Mouse (Mus musculus) heart, adult 2 months (tissue): Measurements from ENCODE around the gene Ctu2. TPM values are rescaled to one million over a fixed set of nuclear protein-coding genes. Genes with fewer than 3 reads are reported as not detected.

Experiments
- DNase-seq, 2 experiments: peaks; one replicate each; pipeline ENCODE4 v3.0.0; 2021
- H3K27ac ChIP-seq: fragments of 200-600 bp; 2 replicates; pipeline ENCODE4 v1.8.1; 2022
- H3K27me3 ChIP-seq: fragments of 200-500 bp; 2 replicates; pipeline ENCODE4 v1.6.1; 2012; ENCODE audit warnings: mild to moderate bottlenecking, low read length, inconsistent platforms, mixed read lengths; ENCODE audit not compliant: control insufficient read depth, insufficient read depth
- H3K36me3 ChIP-seq: fragments of 200-500 bp; 2 replicates; pipeline ENCODE4 v1.6.1; 2012; ENCODE audit warnings: low read length, inconsistent platforms; ENCODE audit not compliant: control insufficient read depth, insufficient read depth
- H3K4me1 ChIP-seq: fragments of 200-500 bp; 2 replicates; pipeline ENCODE4 v1.6.1; 2011; ENCODE audit warnings: low read length; ENCODE audit not compliant: control insufficient read depth, insufficient read depth
- H3K4me3 ChIP-seq: fragments of 200-600 bp; 2 replicates; pipeline ENCODE4 v1.8.1; 2022
- H3K79me2 ChIP-seq: fragments of 200-500 bp; replicated peaks from 2 replicates; pipeline ENCODE4 v1.6.1; 2012; ENCODE audit warnings: mild to moderate bottlenecking, inconsistent platforms, low read length, moderate library complexity, mixed read lengths; ENCODE audit not compliant: control insufficient read depth, insufficient read depth
- H3K9ac ChIP-seq: fragments of 200-500 bp; 2 replicates; pipeline ENCODE4 v1.6.1; 2012; ENCODE audit warnings: low read depth, mild to moderate bottlenecking, control low read depth, inconsistent platforms, low read length, mixed read lengths
- CTCF ChIP-seq: fragments of 200-600 bp; IDR thresholded peaks from 2 replicates; pipeline ENCODE4 v1.8.1; 2022; ENCODE audit warnings: antibody characterized with exemption, mild to moderate bottlenecking, moderate library complexity
- EP300 ChIP-seq: fragments of 200-500 bp; IDR thresholded peaks from 2 replicates; pipeline ENCODE4 v1.6.1; 2011; ENCODE audit warnings: low read depth, low read length, control low read depth; ENCODE audit not compliant: insufficient read depth
- POLR2A ChIP-seq: fragments of 200-500 bp; IDR thresholded peaks from 2 replicates; pipeline ENCODE4 v1.6.1; 2011; ENCODE audit warnings: mild to moderate bottlenecking, low read depth, low read length, control low read depth; ENCODE audit not compliant: insufficient read depth
- WGBS: fragments of 180-500 bp; shearing (Covaris S2); methylation state at CpG from one replicate; pipeline ENCODE4 v1.1.7; 2018; 5-methylcytosine and 5-hydroxymethylcytosine counted together
- intact Hi-C: fragments of 180-260 bp; cut with DNase I; formaldehyde crosslinking; loops from one replicate; pipeline ENCODE4 v1.15.1; 2025
- polyA plus RNA-seq: library from polyadenylated mRNA; depleted of rRNA; stranded (reverse); fragments of >200 nt; gene quantifications from 2 replicates; pipeline ENCODE4 v1.2.3, GENCODE M21; 2012
- total RNA-seq, 2 experiments: library from RNA; stranded (reverse); gene quantifications; 2 replicates each; pipeline ENCODE4 v1.2.3; 2021

The Ctu2 gene
- total and polyA plus RNA-seq, 3 experiments = 5.6 to 12.3 (median 7.7) TPM

GRCm38 (mm10) chr8:122512392-122512791 is 36.4 kb downstream of the Ctu2 start:
- H3K79me2 ChIP-seq = no peaks in the 10 kb centered on the region; the same call in none of the 2 replicates
- H3K4me3 ChIP-seq = no peak overlapping the region
- H3K27ac ChIP-seq = peak overlapping the region; percentile 67
- no peak for DNase-seq
- H3K4me1 ChIP-seq = peaks cover 32% of the 10 kb centered on the region
- intact Hi-C loops = no loop called here
- H3K9ac ChIP-seq = no peak overlapping the region
- WGBS = 57% methylated on average over 7 of the region's 7 CpGs
- no peaks in the 10 kb centered on the region for H3K27me3 ChIP-seq
- TF ChIP-seq POLR2A (no peak), CTCF (no peak)
- H3K36me3 ChIP-seq = no peaks in the 10 kb centered on the region

- H3K36me3 ChIP-seq = no peaks in the 10 kb centered on the region
- intact Hi-C loops = loop anchor here (1.0 kb wide), 1 partner anchor 32 kb away; no protein-coding TSS in a partner anchor
- H3K4me3 ChIP-seq = no peak overlapping the region
- H3K27ac ChIP-seq = peak overlapping the region; percentile 88
- no peak for TF ChIP-seq EP300
- TF ChIP-seq CTCF = no peak
- TF ChIP-seq POLR2A = no peak
- WGBS = 79% methylated on average over 14 of the region's 14 CpGs
- DNase-seq = no peak
- H3K9ac ChIP-seq = no peak overlapping the region
- H3K79me2 ChIP-seq = no peaks in the 10 kb centered on the region
- no peaks in the 10 kb centered on the region for H3K27me3 ChIP-seq
- H3K4me1 ChIP-seq = peaks cover 50% of the 10 kb centered on the region
These were observed 39.8 kb downstream of the Ctu2 start for GRCm38 (mm10) chr8:122515699-122516098.

GRCm38 (mm10) chr8:122517541-122518190 is 41.7 kb downstream of the Ctu2 start:
- peaks cover 41% of the 10 kb centered on the region for H3K4me1 ChIP-seq
- DNase-seq = peak; percentile 63 to 75

GRCm38 (mm10) chr8:122520611-122521010 is 44.7 kb downstream of the Ctu2 start:
- Histone ChIP-seq H3K36me3 (no peaks in the 10 kb centered on the region), H3K79me2 (no peaks in the 10 kb centered on the region), H3K27me3 (no peaks in the 10 kb centered on the region), H3K27ac (peak overlapping the region; percentile 88), H3K4me3 (no peak overlapping the region), H3K9ac (0 out of 2 replicates have a peak overlapping the region, but pooled peaks have one; percentile 5), H3K4me1 (peaks cover 56% of the 10 kb centered on the region)
- peak in 1 of 2 experiments; percentile 38 for DNase-seq
- WGBS = 41% methylated on average over 11 of the region's 11 CpGs
- TF ChIP-seq POLR2A (no peak), EP300 (no peak), CTCF (no peak)
- intact Hi-C loops = no loop called here

More at GRCm38 (mm10) chr8:122517541-122518190, 41.7 kb downstream of the Ctu2 start:
- H3K36me3 ChIP-seq = no peaks in the 10 kb centered on the region
- intact Hi-C loops = no loop called here
- H3K79me2 ChIP-seq = no peaks in the 10 kb centered on the region
- peak; percentile 67 for TF ChIP-seq POLR2A
- no peak for TF ChIP-seq CTCF
- peak; percentile 95 for TF ChIP-seq EP300
- WGBS = 26% methylated on average over 6 of the region's 6 CpGs
- peak overlapping the region; percentile 36 for H3K4me3 ChIP-seq
- no peaks in the 10 kb centered on the region for H3K27me3 ChIP-seq
- peak overlapping the region; percentile 34 for H3K9ac ChIP-seq
- H3K27ac ChIP-seq = peak overlapping the region; percentile 88

- intact Hi-C loops = loop anchor here (1.0 kb wide), 1 partner anchor 24 kb away; no protein-coding TSS in a partner anchor
- H3K27ac ChIP-seq = peak overlapping the region; percentile 91
- peak overlapping the region; percentile 35 for H3K9ac ChIP-seq
- H3K4me1 ChIP-seq = peaks cover 58% of the 10 kb centered on the region
- WGBS = 34% methylated on average over 14 of the region's 14 CpGs
- H3K36me3 ChIP-seq = no peaks in the 10 kb centered on the region
- peak; percentile 81 to 87 for DNase-seq
- TF ChIP-seq CTCF (peak; percentile 13; the same call in 1 of the 2 replicates), EP300 (peak; percentile 71), POLR2A (peak; percentile 62)
- H3K4me3 ChIP-seq = peak overlapping the region; percentile 25; the same call in 1 of the 2 replicates
- H3K27me3 ChIP-seq = no peaks in the 10 kb centered on the region
- H3K79me2 ChIP-seq = no peaks in the 10 kb centered on the region
These were observed 47.1 kb downstream of the Ctu2 start for GRCm38 (mm10) chr8:122522796-122523651.
